Mouse (Mus musculus) thymus, postnatal 14 days (tissue): ENCODE measurements around the gene Slc6a20a.
A peak's percentile ranks its signal among the peaks of the same experiment; 100 is the strongest.
"Not testable (repeated sequence)": the region's sequence is repeated elsewhere in the genome, so short reads cannot be mapped to it uniquely, and the experiment has no call there.

Experiments used
- DNase-seq: peaks from one replicate; pipeline ENCODE4 v3.0.0; 2021

Gene Slc6a20a

DNA sequence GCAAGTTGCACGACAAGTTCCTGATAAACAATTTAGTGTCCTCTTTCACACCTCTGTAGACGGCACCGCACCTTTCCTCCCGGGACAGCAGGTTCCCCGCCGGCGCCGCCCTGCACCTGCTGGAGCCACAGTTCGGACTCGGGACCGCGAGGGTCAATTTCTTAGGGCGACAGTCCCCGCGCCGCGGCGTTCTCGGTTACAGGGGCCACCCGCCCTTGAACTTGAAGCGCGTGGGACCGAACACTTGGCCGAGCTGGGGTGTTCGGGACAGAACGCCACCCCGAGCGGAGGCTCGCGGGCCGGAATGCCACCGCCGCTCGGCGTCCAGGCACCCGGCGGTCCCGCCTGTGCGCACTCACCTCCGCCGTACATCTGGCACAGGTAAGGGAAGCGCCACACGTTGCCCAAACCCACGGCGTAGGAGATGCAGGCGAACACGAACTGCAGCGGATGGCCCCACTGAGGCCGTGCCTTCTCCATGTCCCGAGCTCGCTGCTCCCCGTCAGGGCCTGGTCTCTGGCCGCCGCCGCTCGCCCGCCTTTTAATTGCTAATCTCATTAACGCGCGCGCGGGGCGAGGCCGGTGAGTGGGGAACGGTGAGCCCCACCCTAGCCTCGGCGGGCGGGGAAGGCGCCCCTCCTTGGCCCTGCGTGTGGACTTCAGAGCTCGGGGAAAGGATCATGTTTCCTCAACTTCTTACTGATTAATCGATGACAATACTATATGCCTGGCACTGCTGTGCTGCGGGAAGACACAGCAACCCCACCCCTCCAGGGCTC is at the start of gene Slc6a20a, which contains the start of gene Ccr9:
Slc6a20a (minus strand) TSS at position 559 of the 779 bp plus-strand sequence.
Ccr9 (plus strand) TSS at position 113 of the 779 bp plus-strand sequence.
- DNase-seq = peak; percentile 19

DNA sequence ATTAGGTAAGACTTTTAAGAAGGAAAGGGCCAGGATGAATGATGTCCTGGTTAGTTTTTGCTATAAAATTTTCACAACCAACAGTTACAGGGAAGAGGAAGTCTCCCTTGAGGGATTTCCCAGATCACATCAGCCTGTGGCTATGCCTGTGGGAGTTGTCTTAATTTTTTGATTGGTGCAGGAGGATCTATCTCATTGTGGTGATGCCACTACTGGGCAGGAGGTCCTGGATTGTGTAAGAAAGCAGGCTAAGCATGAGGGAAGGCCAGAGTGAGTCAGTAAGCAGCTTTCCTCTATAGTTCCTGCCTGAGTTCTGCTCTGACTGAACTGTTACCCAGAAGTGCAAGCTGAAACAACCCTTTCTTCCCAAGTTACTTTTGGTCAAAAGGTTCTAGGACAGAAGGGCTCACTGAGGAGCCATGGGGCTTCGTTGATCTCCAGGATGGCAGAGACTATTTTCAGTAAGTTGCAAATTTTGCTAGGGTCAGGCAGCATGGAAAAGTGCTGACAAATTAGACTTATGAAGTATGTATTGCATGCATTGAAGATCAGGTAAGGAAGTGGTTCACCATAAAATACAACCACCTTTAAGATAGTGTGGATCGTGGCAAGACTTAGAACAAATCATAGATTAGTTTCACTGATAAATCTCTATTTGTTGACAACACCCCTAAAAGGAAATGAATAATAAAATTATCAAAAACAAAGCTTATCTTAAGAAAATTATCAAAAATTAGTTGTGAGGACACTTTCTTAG is 44.2 kb upstream of the Slc6a20a start:
- DNase-seq = no peak

DNA sequence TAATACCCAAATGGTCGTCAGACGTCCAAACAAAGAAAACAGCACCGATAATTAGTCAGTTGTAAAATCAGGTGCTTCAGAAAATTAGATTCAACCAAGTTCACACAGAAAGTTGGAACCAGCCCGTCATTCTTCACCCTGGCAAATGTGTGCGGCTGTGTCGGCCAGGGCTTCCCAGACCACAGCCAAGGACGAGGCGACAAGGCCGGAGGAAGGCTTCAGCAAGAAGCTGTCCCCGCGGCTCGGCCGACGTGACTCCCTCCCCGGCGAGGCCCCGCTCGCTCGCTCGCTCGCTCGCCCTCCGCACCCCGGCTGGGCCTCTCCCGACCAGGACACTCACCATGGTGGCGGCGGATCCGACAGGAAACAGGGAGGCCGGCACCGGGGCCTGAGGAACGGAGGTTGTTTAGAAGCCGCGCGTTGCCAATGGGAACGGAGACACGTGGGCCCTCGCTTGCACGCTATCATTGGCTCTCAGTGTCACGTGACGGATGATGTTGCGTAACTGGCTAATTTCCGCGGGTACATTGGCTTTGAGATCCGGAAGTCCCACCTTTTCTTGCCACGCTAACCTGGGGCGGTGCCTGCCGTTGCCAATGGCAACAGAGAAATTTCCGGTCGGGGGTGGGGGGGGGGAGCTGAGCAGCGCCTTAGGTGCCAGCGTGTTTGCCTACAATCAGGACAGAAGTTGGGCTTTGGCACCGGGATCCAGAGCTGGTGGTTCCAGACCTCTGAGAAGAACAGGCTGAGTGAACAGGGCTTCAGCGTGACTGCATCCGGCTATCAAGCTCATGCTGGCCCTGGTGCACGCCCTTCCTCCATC is 38.7 kb upstream of the Slc6a20a start, which contains the start of gene Lztfl1:
Lztfl1 (minus strand) TSS at position 512 of the 823 bp plus-strand sequence.
- peak; percentile 95 for DNase-seq

DNA sequence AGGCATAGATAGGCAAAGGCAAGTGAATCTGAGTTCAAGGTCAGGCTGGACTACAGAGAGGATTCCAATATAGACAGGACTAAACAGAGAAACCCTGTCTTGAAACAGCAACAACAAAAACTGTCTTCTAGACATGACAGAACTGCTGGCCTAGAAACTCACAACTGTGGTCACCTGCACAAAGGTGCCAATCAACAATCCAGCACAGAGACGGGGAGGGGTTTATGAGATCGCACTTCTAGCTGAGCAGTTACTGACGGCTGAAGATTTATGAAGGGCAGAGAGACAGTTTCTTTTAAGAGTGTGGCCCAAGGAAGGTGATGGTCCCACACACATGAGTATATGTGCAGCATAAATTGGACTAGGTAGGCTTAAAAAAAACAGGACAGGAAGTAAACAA is 37.6 kb upstream of the Slc6a20a start:
- no peak for DNase-seq

DNA sequence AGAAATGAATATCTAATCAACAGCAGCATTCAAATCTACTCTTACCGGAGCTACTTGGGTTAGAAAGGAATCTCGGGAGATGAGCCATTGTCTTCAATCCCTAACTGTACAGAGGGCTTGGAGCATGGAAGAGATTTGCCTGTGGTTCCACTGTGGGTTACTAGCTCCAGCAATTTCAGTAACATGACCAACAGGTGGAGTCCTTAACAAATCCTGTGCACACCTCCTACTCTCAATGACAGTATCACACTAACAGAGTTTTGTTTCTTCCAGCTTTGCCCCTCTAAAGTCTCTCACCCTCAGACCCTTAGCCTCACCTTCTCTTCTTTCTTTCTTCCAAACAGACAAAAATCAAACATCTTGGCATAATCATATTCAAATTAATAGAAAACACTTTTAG is 34.4 kb upstream of the Slc6a20a start:
- peak; percentile 52 for DNase-seq

DNA sequence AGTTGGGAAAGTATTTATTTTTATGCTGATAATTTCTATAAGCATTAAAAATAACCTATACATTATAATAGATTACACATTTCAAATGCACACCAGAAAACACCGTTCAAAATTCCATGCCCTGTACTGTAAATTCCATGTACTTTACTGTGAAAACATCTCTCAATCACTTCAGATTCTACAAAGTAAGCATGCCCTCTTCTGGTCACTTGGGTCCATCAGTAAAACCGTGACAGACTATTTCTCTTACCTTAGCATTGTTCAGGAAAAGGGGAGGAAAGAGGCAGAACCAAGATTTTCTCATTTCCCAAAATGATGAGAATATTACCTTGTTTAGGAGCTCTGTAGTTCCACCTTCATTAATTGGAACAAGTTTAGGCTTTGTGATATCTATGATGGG is 30.5 kb upstream of the Slc6a20a start:
- no peak for DNase-seq

DNA sequence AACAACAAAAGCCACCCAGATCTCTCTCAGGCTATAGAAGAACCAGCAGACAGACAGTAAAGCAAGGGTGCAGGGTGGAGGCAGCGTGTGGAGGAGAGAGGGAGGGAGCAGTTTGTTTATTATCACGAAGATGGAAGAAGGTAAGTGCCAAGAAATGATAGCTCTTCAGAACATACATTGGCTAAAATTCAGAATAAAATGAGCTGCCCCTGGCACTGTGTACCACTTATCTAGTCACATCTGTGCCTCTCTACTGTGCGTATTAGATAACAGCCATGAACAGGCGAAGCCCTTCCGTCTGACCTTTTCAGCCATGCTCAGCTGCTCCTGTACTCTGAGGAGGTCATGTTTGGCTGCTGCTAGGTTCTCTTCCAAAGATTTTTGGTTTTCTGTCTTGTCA is 23.1 kb upstream of the Slc6a20a start:
- no peak for DNase-seq

DNA sequence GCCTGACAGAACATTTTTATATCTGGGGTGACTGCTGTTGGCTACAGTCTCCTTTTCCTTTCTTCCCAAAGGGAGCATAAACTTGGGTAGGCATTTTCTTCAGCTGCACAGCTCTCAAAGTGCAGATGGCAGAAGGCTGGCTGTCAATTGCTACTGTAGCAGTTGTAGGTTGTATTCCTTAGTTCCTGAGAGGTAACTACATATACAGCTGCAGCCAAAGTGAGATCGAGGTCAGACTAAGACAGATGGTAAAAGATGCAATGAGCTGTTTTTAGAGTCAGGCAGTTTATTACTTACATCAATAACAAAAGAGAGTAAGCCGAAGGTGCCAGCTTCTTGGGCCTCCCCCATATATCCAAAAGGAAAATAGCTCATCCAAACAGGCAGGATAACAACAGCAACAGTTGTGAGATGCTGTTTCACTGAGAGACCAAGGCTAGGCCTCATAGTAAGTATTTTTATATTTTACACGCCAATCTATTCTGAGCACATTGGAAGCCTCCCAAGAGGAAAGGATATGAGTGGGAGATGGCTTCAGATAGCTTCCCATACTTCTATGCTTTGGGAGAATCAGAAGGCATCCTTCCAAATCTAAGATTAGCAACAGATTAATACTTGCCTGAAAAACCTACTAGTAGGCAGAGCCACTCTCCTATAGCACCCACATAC is 17.1 kb upstream of the Slc6a20a start:
- no peak for DNase-seq

DNA sequence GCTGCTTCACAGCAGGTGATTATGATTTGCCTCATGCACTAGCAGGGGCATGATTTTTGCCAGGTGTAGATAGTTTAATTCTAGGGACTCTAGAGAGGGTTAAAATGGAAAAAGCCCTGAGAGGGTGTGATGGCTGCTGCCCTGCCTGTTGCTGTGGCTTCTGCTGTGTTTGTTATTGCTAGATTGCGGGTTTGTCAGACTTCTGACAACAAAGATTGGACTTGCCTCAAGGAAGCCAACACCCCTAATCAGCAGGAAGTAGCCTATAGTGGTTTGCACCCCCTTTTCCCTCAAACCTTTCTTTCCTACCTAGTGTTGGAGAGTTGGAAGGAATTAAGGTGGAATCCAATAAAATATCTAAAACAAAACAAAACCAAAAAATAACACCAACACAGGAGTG is 9.5 kb upstream of the Slc6a20a start:
- DNase-seq = no peak

DNA sequence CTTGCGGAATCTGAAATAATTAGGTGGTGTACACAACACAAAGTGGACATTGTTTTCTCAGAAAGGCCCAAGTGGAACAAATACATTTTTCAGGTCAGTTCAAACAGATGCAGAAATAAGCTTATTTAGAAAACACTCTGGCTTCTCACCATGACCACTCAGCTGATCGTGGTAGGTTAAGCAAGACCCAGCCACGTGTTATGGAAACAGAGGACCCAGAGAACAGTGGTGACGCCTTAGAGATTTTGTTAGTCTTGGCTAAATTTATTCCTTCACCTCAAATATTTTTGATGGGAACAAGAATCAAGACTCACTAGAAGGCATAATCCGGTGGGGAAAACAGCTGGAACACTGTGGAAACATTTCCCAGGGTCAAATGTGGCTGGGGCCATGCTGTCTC is 7.5 kb upstream of the Slc6a20a start:
- no peak for DNase-seq

DNA sequence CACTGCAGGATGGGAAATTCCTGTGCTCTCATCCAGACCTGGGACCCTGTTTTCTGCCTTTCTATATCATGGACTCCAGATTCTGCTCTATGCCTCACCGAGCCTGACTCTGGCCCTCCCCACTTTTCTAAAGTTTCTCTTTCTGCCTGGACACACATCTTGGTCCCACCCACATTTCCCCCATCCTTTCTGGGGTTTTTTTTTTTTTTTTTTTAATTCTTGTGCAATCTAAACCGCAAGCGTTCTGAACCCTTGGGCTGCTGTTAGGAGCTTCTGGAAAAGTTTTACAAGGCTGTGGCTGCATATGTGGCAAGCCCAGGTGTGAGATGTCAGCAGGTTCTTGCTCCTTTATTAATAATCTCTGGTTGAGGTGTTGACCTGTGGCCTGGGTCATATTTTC is 5.0 kb upstream of the Slc6a20a start:
- DNase-seq = no peak

DNA sequence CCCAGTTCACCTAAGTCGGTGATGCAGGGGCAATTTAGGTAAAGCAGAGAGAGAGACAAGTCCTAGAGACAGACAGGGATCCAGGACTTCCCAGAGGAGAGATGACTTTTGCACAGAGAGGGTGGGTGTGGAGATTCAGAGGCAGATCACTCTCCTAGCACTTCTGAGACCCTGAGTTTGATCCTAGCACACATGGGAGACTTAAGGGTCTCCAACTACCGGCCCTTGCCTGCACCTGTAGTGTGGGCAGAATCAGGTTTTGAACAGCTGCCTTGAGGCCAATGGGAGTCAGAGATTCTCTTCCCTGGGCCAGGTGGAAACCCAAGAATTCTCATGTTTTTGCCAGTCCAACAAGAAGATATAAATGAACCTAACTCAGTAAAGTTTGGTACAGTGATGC is 513 bp upstream of the Slc6a20a start:
- DNase-seq = no peak

DNA sequence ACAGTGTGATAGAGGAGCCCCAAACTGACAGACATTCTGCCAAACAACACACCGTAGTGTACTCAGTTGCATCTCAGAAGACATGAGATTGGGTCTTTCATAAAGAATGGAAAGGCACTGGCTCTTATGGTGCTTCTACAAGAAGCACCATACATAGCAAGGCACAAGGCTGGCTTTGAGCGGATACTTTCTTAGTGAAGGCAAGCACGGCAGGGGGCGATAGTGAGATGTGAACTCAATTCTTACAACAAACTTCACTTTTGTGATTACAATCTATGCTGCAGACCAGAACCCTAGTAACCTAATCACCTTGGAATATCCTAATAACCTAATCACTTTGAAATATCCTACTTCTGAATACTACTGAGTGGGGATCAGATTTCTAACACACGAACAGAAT is 13.0 kb downstream of the Slc6a20a start:
- DNase-seq = peak; percentile 85

DNA sequence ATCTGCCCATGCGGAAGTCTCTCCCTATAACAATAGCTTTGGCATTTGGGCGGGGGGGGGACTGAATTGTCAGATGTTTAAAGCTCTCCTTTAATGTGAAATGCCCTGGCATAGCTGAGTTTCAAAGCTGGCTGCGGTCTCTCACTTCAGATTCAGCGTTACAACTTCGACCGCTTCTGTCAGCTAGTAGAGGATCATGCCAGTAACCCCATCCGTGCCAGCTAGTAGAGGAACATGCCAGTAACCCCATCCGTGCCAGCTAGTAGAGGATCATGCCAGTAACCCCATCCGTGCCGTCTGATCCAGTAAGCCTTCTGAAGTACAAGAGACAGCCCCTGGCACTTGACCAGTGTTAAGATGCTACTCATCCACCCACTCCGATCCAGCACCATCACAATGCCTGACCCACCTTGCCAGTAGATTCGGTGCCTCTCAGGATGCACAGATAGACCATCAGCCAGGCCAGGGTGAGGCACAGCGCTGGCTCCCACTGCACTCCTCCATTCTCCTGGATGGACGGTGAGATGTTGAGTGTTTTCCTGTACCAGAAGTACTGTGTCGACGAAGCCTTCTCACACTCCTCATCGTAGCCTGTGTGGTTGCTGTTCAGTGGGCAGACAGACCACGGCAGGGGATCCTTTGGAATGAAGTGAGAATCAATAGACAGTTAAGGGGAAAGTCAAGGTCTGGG is 18.6 kb downstream of the Slc6a20a start:
- not testable (repeated sequence) for DNase-seq

DNA sequence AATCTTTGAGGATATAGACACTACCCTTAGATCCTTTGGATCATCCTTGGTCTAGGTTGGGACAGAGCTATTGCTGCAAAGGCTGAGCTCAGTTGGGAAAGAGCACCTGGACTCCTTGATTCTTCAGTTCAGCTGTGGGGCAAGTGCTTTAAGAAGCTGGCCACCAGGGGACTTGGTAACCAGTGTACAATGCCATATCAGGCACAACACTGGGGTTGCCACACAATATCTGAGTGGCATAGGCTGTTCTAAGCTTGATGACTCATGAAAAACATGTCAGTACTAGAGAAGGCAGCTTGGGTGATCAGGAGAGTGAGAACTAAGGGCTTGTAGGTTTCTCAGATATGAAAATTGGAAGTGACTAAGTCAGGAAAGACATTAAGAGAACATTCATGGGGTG is 19.7 kb downstream of the Slc6a20a start:
- no peak for DNase-seq

DNA sequence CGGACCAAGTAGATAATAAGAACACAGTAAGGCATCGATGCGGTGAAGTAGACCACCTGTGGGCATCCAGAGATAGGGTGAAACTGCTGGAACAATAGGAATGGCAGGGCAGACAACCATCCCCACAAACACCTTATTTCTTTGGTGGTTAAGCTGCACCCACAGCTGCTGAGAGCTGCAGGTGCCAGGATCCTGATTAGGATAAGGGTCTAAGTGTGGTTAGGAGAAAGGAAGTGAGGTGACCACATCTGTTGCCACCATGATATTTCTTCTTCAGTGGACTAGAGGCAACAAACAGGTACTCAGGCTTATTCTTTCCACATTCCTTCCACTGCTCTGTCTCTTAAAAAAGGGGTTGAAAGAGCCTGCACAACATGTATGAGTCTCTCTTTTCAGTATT is 21.2 kb downstream of the Slc6a20a start:
- DNase-seq = peak; percentile 29

DNA sequence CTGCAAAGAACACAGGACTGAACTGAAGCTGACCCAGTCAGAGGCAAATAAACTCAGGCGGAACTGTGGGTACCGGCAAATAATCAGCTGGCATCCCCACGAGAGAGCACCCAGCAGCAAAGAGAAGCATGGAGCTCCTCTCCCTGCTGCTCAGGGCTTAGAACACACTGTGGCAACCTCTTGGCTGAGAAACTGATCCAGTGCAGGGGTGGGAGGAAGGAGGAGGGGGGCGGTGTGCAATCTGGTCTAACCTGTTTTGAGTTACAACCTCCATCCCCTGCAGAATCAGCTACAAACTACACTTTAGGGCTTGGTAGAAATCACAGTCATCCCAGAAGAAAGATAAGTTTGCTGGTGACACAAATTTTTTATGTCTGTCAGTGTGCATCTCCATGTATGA is 27.3 kb downstream of the Slc6a20a start:
- DNase-seq = no peak

DNA sequence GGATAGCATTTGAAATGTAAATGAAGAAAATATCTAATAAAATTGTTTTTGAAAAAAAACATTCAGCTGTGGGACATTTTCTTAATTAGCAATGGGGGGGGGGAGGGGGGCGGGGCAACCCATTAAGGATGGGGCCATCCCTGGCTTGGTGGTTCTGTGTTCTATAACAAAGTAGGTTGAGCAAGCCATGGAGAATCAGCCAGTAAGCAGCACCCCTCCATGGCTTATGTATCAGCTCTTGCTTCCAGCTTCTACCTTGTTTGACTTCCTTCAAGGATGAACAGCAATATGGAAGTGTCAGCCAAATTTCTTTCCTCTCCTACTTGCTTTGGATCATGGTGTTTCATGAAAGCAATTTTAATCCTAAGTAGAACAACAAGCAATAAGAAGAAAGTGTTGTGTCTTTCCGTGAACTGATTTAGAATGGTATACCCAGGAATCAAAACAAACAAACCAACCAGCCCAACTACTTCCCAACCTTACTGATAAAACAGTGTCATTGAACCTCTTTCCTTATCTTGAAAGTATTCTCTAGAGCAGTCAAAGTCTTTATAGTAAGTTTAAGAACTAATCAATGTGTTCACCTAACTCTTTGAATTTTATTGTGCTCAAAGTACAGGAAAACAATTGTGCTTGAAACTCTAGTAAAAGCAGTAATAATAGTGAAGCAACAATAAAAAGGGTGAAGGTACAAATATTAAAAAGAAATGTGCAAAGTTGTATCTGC is 28.7 kb downstream of the Slc6a20a start:
- no peak for DNase-seq

DNA sequence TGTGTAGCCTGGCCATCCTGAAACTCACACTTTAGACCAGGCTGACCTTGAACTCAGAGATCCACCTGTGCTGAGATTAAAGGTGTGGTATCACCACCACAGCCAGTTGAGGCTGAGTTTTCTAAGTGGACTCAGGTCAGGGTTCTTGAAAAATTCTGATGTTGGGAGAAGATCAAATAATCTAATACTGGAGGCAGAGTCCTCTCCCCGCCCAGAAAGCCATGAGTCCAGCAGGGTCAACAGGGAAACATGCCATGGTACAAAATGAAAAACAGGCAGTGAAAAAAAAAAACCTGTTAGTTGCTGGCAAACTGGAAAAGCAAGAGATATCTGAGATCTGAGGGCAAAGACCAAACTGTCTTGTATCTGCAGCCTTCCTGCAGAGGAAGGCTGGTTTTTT is 38.6 kb downstream of the Slc6a20a start:
- DNase-seq = no peak

DNA sequence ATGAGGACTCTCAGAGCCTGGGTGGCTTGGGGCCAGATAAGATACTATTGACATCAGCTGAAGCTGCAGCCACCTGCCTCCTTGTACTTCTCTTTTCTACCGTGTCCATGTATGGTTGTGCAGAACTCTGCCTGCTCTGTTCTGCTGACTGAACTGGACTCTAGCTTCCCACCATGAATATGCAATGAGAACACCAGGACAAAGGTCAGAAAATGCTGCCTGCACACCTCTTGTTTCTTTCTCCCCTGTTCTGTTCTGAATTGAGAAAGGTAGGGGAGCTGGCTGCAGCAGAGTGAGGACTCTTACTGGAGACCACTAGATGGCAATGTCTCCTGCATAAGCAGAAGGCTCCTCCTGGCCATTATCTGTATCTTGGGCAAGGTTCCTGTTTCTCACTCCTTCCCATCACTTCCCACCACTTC is 40.0 kb downstream of the Slc6a20a start:
- peak; percentile 51 for DNase-seq

DNA sequence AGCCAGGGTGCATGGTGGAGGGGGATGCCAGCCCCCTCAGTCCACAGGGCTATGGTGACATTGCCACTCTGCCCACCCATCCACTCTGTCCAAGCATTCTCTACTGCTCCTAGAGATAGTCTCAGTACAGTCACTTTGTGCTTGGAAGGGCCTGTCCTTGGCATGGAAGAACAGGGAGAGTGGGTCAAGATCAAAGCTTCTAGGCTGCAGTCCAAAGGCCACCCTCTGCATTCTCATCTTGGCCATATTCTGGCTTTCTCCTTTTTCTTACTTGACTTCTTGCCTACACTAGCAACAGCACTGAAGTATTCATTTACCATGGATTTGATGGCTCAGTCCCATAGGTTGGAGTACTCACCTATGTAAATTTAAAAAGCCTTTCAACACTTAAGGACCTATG is 40.5 kb downstream of the Slc6a20a start:
- no peak for DNase-seq
